ENCODE assay signal across 8 mouse cellular contexts in genomic region chr6:124904991-124905860, GRCm38 (mm10). TPM values are rescaled to one million over a fixed set of nuclear protein-coding genes. Genes with fewer than 3 reads are reported as not detected.
A peak's percentile ranks its signal among the peaks of the same experiment; 100 is the strongest.
DNase-seq lines count a peak whose midpoint lies in the region; ATAC-seq lines count a peak whose summit lies in the region.

No protein-coding gene starts in this region.

- H3K9ac ChIP-seq in heart, embryonic 14.5 days (ENCODE audit: low read length), result peak overlapping the region; percentile 69
- peak overlapping the region; percentile 70 for H3K9ac ChIP-seq in hindbrain, embryonic 11.5 days (ENCODE audit: low read depth, low read length)
- H3K9ac ChIP-seq in midbrain, embryonic 15.5 days, result peak overlapping the region; percentile 58

- no peaks in the 10 kb centered on the region; the same call in 1 of the 2 replicates for H3K27me3 ChIP-seq in heart, embryonic 14.5 days (ENCODE audit: control insufficient read depth, insufficient read depth, low read length)
- peaks cover 5% of the 10 kb centered on the region; the same call in 1 of the 2 replicates for H3K27me3 ChIP-seq in hindbrain, embryonic 11.5 days (ENCODE audit: control insufficient read depth, insufficient read depth, low read length)
- 0 out of 2 replicates have a peak, but pooled peaks cover 2% of the 10 kb centered on the region for H3K27me3 ChIP-seq in midbrain, embryonic 15.5 days (replicated peaks)

- H3K27ac ChIP-seq in heart, embryonic 14.5 days (replicated peaks in 1 of 2; ENCODE audit: control insufficient read depth in 1 of 2, insufficient read depth in 1 of 2, low read depth in 2 of 2, low read length in 2 of 2), result peak overlapping the region; percentile 92 to 97
- peak overlapping the region; percentile 91 for H3K27ac ChIP-seq in hindbrain, embryonic 11.5 days (ENCODE audit: low read depth, low read length)
- peak overlapping the region; percentile 98 for H3K27ac ChIP-seq in midbrain, embryonic 15.5 days

- no peaks in the 10 kb centered on the region for H3K9me3 ChIP-seq in heart, embryonic 14.5 days (ENCODE audit: control insufficient read depth, low read length)
- H3K9me3 ChIP-seq in hindbrain, embryonic 11.5 days (ENCODE audit: control insufficient read depth, low read length), result no peaks in the 10 kb centered on the region
- H3K9me3 ChIP-seq in midbrain, embryonic 15.5 days, result no peaks in the 10 kb centered on the region

- 34% methylated on average over 16 of the region's 16 CpGs for WGBS in heart, embryonic 14.5 days
- 38% methylated on average over 13 of the region's 16 CpGs for WGBS in hindbrain, embryonic 11.5 days
- 23% methylated on average over 16 of the region's 16 CpGs for WGBS in midbrain, embryonic 15.5 days

- H3K4me1 ChIP-seq in heart, embryonic 14.5 days (ENCODE audit: control insufficient read depth in 2 of 2, insufficient read depth in 2 of 2, low read length in 2 of 2), result peaks cover 13 to 18% of the 10 kb centered on the region in 2 experiments
- H3K4me1 ChIP-seq in hindbrain, embryonic 11.5 days (replicated peaks; ENCODE audit: control insufficient read depth, insufficient read depth, low read length), result peaks cover 6% of the 10 kb centered on the region
- H3K4me1 ChIP-seq in midbrain, embryonic 15.5 days, result peaks cover 34% of the 10 kb centered on the region

- ATAC-seq in heart, embryonic 14.5 days (ENCODE audit: insufficient number of reproducible peaks, insufficient read depth, low FRiP score, low read depth), result no peak
- 0 out of 2 replicates have a peak, but pooled peaks have one; percentile 4 for ATAC-seq in hindbrain, embryonic 11.5 days (ENCODE audit: low FRiP score)
- ATAC-seq in midbrain, embryonic 15.5 days (replicated peaks), result no peak

- DNase-seq in heart, adult 8-10 months (ENCODE audit: low spot score), result no peak
- peak; percentile 59 to 67 for DNase-seq in cerebellum, postnatal 10 days
- DNase-seq in hindbrain, embryonic 11.5 days (ENCODE audit: low spot score), result no peak
- DNase-seq in thymus, postnatal 0 days (ENCODE audit: low spot score), result no peak
- no peak for DNase-seq in B cell, adult 2 months
- no peak for DNase-seq in layer of hippocampus, adult 18-20 months (ENCODE audit: low spot score in 2 of 2)

- H3K4me2 ChIP-seq in heart, embryonic 14.5 days (ENCODE audit: low read length), result peak overlapping the region; percentile 70
- H3K4me2 ChIP-seq in hindbrain, embryonic 11.5 days (replicated peaks; ENCODE audit: low read depth, low read length), result peak overlapping the region; percentile 45; the same call in 1 of the 2 replicates
- H3K4me2 ChIP-seq in midbrain, embryonic 15.5 days, result peak overlapping the region; percentile 64

- H3K4me3 ChIP-seq in heart, embryonic 14.5 days (ENCODE audit: control insufficient read depth in 1 of 2, insufficient read depth in 1 of 2, low read depth in 1 of 2, low read length in 2 of 2), result peak overlapping the region; percentile 43 to 47; a peak in 3 of 4 replicates
- H3K4me3 ChIP-seq in hindbrain, embryonic 11.5 days (ENCODE audit: low read depth, low read length), result no peak overlapping the region; the same call in 1 of the 2 replicates
- H3K4me3 ChIP-seq in midbrain, embryonic 15.5 days, result peak overlapping the region; percentile 35

- H3K36me3 ChIP-seq in heart, embryonic 14.5 days (ENCODE audit: control insufficient read depth, insufficient read depth, low read length), result no peaks in the 10 kb centered on the region
- H3K36me3 ChIP-seq in hindbrain, embryonic 11.5 days (ENCODE audit: control insufficient read depth, insufficient read depth, low read length), result no peaks in the 10 kb centered on the region
- H3K36me3 ChIP-seq in midbrain, embryonic 15.5 days (replicated peaks), result no peaks in the 10 kb centered on the region

RNA-seq across cellular contexts. Expression of gene Lag3, which starts 6.3 kb away (rescaled TPM):
- polyA plus RNA-seq in heart, embryonic 14.5 days (2014; fragmentation: Nextera tagmentation; extraction: Ambion mirVana), result 1.00 and 1.1 TPM in 2 replicates
- under 1 TPM in 2 of 4 experiments, not detected in 2; 0.24 to 0.75 TPM for total RNA-seq in heart, adult 8-10 months (2022)
- polyA plus RNA-seq in hindbrain, embryonic 11.5 days (2014; fragmentation: Nextera tagmentation; extraction: Ambion mirVana), result 1.2 and 2.5 TPM in 2 replicates
- 2.8 and 3.2 TPM in 2 replicates for polyA plus RNA-seq in midbrain, embryonic 15.5 days (2015; fragmentation: Nextera tagmentation; extraction: Ambion mirVana)
- polyA plus RNA-seq in thymus, postnatal 0 days (2015; fragmentation: Nextera tagmentation; extraction: Ambion mirVana), result 5.5 and 6.1 TPM in 2 replicates
- 1 to 10 TPM; 2.6 to 3.6 TPM for total RNA-seq in layer of hippocampus, adult 18-20 months (2021)

RNA-seq across cellular contexts. Expression of gene Ptms, which starts 14.7 kb away (rescaled TPM):
- 238 and 251 TPM in 2 replicates for polyA plus RNA-seq in heart, embryonic 14.5 days (2014; fragmentation: Nextera tagmentation; extraction: Ambion mirVana)
- total RNA-seq in heart, adult 8-10 months (2022), result 100 to 1,000 TPM; 116 to 160 (median 152) TPM
- polyA plus RNA-seq in hindbrain, embryonic 11.5 days (2014; fragmentation: Nextera tagmentation; extraction: Ambion mirVana), result 321 and 337 TPM in 2 replicates
- polyA plus RNA-seq in midbrain, embryonic 15.5 days (2015; fragmentation: Nextera tagmentation; extraction: Ambion mirVana), result 880 and 884 TPM in 2 replicates
- 204 and 256 TPM in 2 replicates for polyA plus RNA-seq in thymus, postnatal 0 days (2015; fragmentation: Nextera tagmentation; extraction: Ambion mirVana)
- total RNA-seq in layer of hippocampus, adult 18-20 months (2021), result 1,000 to 10,000 TPM; 1,033 to 1,052 TPM

RNA-seq across cellular contexts. Expression of gene Cd4, which starts 17.2 kb away (rescaled TPM):
- polyA plus RNA-seq in heart, embryonic 14.5 days (2014; fragmentation: Nextera tagmentation; extraction: Ambion mirVana), result 0.16 TPM in 1 of 2 replicates, not detected in the other
- total RNA-seq in heart, adult 8-10 months (2022), result under 1 TPM; 0.19 to 0.54 (median 0.25) TPM
- 0.19 TPM in 1 of 2 replicates, not detected in the other for polyA plus RNA-seq in hindbrain, embryonic 11.5 days (2014; fragmentation: Nextera tagmentation; extraction: Ambion mirVana)
- 0.21 and 0.33 TPM in 2 replicates for polyA plus RNA-seq in midbrain, embryonic 15.5 days (2015; fragmentation: Nextera tagmentation; extraction: Ambion mirVana)
- 102 TPM in 2 replicates for polyA plus RNA-seq in thymus, postnatal 0 days (2015; fragmentation: Nextera tagmentation; extraction: Ambion mirVana)
- total RNA-seq in layer of hippocampus, adult 18-20 months (2021), result under 1 TPM in 1 of 2 experiments, not detected in 1; 0.25 TPM

RNA-seq across cellular contexts. Expression of gene Mlf2, which starts 26.0 kb away (rescaled TPM):
- 364 and 365 TPM in 2 replicates for polyA plus RNA-seq in heart, embryonic 14.5 days (2014; fragmentation: Nextera tagmentation; extraction: Ambion mirVana)
- 100 to 1,000 TPM; 177 to 202 (median 195) TPM for total RNA-seq in heart, adult 8-10 months (2022)
- 443 and 465 TPM in 2 replicates for polyA plus RNA-seq in hindbrain, embryonic 11.5 days (2014; fragmentation: Nextera tagmentation; extraction: Ambion mirVana)
- polyA plus RNA-seq in midbrain, embryonic 15.5 days (2015; fragmentation: Nextera tagmentation; extraction: Ambion mirVana), result 559 and 568 TPM in 2 replicates
- polyA plus RNA-seq in thymus, postnatal 0 days (2015; fragmentation: Nextera tagmentation; extraction: Ambion mirVana), result 267 and 277 TPM in 2 replicates
- 100 to 1,000 TPM; 631 to 670 TPM for total RNA-seq in layer of hippocampus, adult 18-20 months (2021)

RNA-seq across cellular contexts. Expression of gene Gpr162, which starts 41.4 kb away (rescaled TPM):
- 0.71 and 0.86 TPM in 2 replicates for polyA plus RNA-seq in heart, embryonic 14.5 days (2014; fragmentation: Nextera tagmentation; extraction: Ambion mirVana)
- 1 to 10 TPM in 1 of 4 experiments, under 1 TPM in 3; 0.31 to 1.6 (median 0.74) TPM for total RNA-seq in heart, adult 8-10 months (2022)
- 1.9 and 2.3 TPM in 2 replicates for polyA plus RNA-seq in hindbrain, embryonic 11.5 days (2014; fragmentation: Nextera tagmentation; extraction: Ambion mirVana)
- 41.0 and 42.0 TPM in 2 replicates for polyA plus RNA-seq in midbrain, embryonic 15.5 days (2015; fragmentation: Nextera tagmentation; extraction: Ambion mirVana)
- 15.2 and 21.8 TPM in 2 replicates for polyA plus RNA-seq in thymus, postnatal 0 days (2015; fragmentation: Nextera tagmentation; extraction: Ambion mirVana)
- 100 to 1,000 TPM; 183 to 187 TPM for total RNA-seq in layer of hippocampus, adult 18-20 months (2021)

Comparison
In these comparisons a context has a peak if more than half of its experiments do, and no peak if none do; other contexts are left out.
1. DNase-seq: peak in cerebellum, postnatal 10 days (2 of 2); none in heart, adult 8-10 months (single experiment), hindbrain, embryonic 11.5 days (single experiment), thymus, postnatal 0 days (single experiment), B cell, adult 2 months (0 of 2) and layer of hippocampus, adult 18-20 months (0 of 2).
2. RNA of gene Cd4, which starts 17.2 kb away (polyA plus RNA-seq): 102 TPM in thymus, postnatal 0 days; 0.21 to 0.33 TPM in midbrain, embryonic 15.5 days, 0.19 TPM in hindbrain, embryonic 11.5 days and 0.16 TPM in heart, embryonic 14.5 days; every median in the first group is over 10 times any median in the second.
3. Peak in every context shown above with its lines, with median percentiles within 50 percentile points of each other: H3K27ac ChIP-seq, H3K4me2 ChIP-seq and H3K9ac ChIP-seq.